Mouse (Mus musculus): ENCODE measurements at regions not wholly inside any gene's neighbourhood (a gene's known extent, or its start where the extent isn't known, plus 50 kb on each side); places are given as distances from the start of the nearest gene placed in this dataset.

DNA sequence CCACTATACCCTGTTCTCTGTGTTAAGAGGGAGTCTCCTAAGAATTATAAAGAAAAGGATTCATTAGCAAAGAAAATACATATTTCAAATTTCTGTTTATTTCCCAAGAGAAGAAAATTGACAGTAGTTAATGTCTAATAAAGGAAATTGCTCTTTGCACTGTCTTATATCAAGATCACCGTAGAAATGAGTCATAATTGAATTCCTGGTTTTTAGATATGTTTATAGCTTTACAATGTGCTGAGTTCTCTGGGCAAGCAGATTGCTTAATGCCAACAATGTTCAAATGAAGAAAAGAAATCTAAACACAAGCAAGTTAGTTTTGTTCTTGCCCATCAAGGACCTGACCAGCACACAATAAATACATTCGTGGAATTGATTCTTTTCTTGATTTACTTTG, 350.1 kb upstream of the Cited2 start:
- no peak for TF ChIP-seq EP300 (IDR thresholded peaks at IDR 0.05; ENCODE audit: low read depth)
- no peak for TF ChIP-seq CTCF (IDR thresholded peaks at IDR 0.05; ENCODE audit: low read depth)

Measured in liver, embryonic 14.5 days (tissue).